Mouse (Mus musculus): ENCODE data around the gene Mre11a.

Mre11a gene

GRCm38 (mm10) chr9:14846428-14846827 is 62.0 kb downstream of the Mre11a start:
- TF ChIP-seq GATA4 (IDR thresholded peaks at IDR 0.05; ENCODE audit: insufficient replicate concordance, low read length) = no peak

- no peak for TF ChIP-seq GATA4 (IDR thresholded peaks at IDR 0.05; ENCODE audit: insufficient replicate concordance, low read length)
Observed at GRCm38 (mm10) chr9:14848267-14848935, 63.9 kb downstream of the Mre11a start.

GRCm38 (mm10) chr9:14854585-14854984 is 70.1 kb downstream of the Mre11a start:
- TF ChIP-seq GATA4 (IDR thresholded peaks at IDR 0.05; ENCODE audit: insufficient replicate concordance, low read length) = no peak

- TF ChIP-seq GATA4 (IDR thresholded peaks at IDR 0.05; ENCODE audit: insufficient replicate concordance, low read length) = no peak
Observed at GRCm38 (mm10) chr9:14856922-14857654, 72.6 kb downstream of the Mre11a start.

GRCm38 (mm10) chr9:14858170-14858706 is 73.8 kb downstream of the Mre11a start:
- no peak for TF ChIP-seq GATA4 (IDR thresholded peaks at IDR 0.05; ENCODE audit: insufficient replicate concordance, low read length)

GRCm38 (mm10) chr9:14858782-14859181 is 74.3 kb downstream of the Mre11a start:
- no peak for TF ChIP-seq GATA4 (IDR thresholded peaks at IDR 0.05; ENCODE audit: insufficient replicate concordance, low read length)

GRCm38 (mm10) chr9:14859868-14860639 is 75.6 kb downstream of the Mre11a start, which contains the start of gene Gpr83:
Gpr83 (plus strand) TSS chr9:14860210.
- TF ChIP-seq GATA4 (IDR thresholded peaks at IDR 0.05; ENCODE audit: insufficient replicate concordance, low read length) = no peak

GRCm38 (mm10) chr9:14863126-14863525 is 78.7 kb downstream of the Mre11a start:
- TF ChIP-seq GATA4 (IDR thresholded peaks at IDR 0.05; ENCODE audit: insufficient replicate concordance, low read length) = no peak

GRCm38 (mm10) chr9:14864726-14865125 is 80.3 kb downstream of the Mre11a start:
- TF ChIP-seq GATA4 (IDR thresholded peaks at IDR 0.05; ENCODE audit: insufficient replicate concordance, low read length) = no peak

GRCm38 (mm10) chr9:14866957-14867356 is 82.5 kb downstream of the Mre11a start:
- TF ChIP-seq GATA4 (IDR thresholded peaks at IDR 0.05; ENCODE audit: insufficient replicate concordance, low read length) = no peak

GRCm38 (mm10) chr9:14868326-14868725 is 83.9 kb downstream of the Mre11a start:
- no peak for TF ChIP-seq GATA4 (IDR thresholded peaks at IDR 0.05; ENCODE audit: insufficient replicate concordance, low read length)

- TF ChIP-seq GATA4 (IDR thresholded peaks at IDR 0.05; ENCODE audit: insufficient replicate concordance, low read length) = no peak
Observed at GRCm38 (mm10) chr9:14870377-14870776, 85.9 kb downstream of the Mre11a start.

GRCm38 (mm10) chr9:14870802-14871201 is 86.3 kb downstream of the Mre11a start:
- no peak for TF ChIP-seq GATA4 (IDR thresholded peaks at IDR 0.05; ENCODE audit: insufficient replicate concordance, low read length)

- no peak for TF ChIP-seq GATA4 (IDR thresholded peaks at IDR 0.05; ENCODE audit: insufficient replicate concordance, low read length)
Observed at GRCm38 (mm10) chr9:14871536-14871935, 87.1 kb downstream of the Mre11a start.

- TF ChIP-seq GATA4 (IDR thresholded peaks at IDR 0.05; ENCODE audit: insufficient replicate concordance, low read length) = no peak
Observed at GRCm38 (mm10) chr9:14872181-14872930, 87.9 kb downstream of the Mre11a start.

Data from liver, adult (tissue).